Mouse (Mus musculus) c-Kit-positive CD71-positive TER-119-negative erythroid progenitor cells, embryonic 14.5 days (primary cell): ENCODE data around the gene Wdr82.
"Not testable (repeated sequence)": the region's sequence is repeated elsewhere in the genome, so short reads cannot be mapped to it uniquely, and the experiment has no call there.

Source experiments
- DNase-seq: peaks from one replicate; pipeline ENCODE4 v3.0.0-alpha.2; 2013; ENCODE audit warnings: low read depth

Wdr82 gene

DNA sequence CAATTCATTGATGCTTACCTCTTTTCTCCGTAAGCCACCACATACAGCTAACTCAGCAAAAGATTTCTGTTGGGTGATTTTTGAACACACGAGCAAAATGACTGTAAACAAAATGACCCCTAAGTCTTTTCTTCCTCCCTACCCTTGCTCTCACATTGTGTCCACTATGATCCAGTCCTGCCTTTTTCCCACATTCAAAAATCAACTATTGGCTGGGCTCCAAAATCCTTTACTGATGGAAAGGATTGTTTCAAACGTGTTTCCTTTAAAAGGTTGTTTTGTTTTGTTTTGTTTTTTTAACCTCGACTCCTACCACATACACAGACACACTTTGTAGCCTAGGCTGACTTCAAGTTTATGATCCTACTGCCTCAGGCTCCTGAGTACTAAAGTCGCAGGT lies 10.3 kb upstream of the Wdr82 start:
- DNase-seq = no peak

DNA sequence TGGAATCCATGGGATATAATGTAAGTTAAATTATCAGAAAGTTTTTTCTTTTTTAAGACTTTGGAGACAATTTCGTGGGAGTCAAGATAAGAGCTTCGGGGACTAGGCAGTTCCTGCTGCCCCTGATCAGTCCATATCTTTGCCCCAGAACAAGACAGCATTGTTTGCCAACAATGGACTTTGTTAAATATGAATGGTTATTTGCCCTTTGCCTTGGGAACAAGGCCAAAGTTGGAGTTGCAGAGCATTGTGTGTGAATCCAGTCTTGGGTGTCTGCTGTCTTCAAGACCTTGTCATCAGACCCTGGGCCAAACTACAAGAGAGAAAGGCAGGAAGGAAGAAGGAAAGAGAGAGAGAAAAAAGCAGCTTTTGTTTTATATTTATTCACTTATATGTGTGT lies 4.0 kb upstream of the Wdr82 start:
- DNase-seq = no peak

DNA sequence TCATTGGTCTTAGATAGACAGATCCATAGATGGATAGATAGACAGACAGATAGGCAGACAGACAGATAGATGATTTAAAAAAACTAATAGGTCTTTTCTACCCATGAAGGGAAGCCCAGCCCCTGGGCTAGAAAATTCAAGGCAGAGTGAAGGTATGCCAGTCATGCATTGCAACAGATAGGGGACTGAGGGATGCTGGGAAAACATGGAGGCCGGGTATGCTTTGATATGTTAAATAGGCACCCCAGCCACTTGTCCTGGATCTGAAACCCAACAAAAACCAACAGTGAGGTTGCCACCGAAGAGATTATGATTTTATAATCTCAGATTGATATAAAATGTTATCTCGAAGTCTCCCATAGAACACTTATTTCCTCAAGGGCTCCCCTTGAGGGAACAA lies 3.5 kb upstream of the Wdr82 start:
- no peak for DNase-seq

DNA sequence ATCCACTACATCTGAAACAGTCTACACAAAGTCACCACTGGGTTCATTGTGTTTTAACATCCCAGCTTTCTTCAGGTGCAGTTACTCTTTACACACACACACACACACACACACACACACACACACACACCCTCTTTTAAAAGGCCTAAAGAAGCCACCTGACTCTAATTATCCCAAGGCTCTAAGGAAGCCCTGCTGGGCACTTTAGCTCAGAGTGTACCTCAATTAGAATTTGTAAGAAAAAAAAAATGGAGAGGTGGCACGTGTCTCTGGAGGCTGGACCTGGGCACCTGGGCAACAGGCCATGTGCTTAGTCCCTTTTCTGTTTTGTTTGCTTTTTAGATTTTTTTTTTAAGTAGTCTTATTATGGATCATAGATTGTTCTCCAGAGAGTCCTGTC lies 3.0 kb upstream of the Wdr82 start:
- no peak for DNase-seq

DNA sequence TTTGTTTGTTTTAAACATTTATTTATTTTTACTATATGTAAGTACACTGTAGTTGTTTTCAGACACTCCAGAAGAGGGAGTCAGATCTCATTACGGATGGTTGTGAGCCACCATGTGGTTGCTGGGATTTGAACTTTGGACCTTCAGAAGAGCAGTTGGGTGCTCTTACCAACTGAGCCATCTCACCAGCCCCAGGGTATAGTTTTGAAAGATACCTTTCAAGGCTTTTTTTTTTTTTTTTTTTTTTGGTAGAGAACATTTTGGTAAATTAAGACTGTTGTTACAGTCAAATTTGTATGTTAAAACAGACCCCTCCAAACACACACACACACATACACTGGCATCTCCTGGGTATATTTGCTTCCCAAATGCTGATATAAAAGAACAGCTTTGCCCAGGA lies 1.7 kb upstream of the Wdr82 start:
- DNase-seq = not testable (repeated sequence)

DNA sequence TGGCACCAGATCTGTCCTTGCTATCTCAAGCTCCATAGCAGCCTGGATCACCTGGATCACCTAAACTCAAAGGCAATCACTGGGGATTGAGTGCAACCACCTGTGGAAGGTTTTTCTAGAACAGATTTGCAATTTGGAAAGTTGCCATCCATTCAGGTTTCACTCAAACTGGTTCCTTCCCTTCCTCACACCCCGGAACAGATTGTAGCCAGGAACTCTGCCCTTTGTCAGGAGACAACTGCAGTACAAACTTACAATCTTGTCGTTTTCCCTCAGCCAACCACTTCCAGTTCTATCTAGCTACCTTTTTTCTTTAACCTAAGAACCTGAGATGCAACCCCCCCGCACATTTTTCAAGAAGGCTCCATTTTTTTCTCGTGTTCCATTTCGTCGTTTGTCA lies 811 bp upstream of the Wdr82 start:
- DNase-seq = no peak

DNA sequence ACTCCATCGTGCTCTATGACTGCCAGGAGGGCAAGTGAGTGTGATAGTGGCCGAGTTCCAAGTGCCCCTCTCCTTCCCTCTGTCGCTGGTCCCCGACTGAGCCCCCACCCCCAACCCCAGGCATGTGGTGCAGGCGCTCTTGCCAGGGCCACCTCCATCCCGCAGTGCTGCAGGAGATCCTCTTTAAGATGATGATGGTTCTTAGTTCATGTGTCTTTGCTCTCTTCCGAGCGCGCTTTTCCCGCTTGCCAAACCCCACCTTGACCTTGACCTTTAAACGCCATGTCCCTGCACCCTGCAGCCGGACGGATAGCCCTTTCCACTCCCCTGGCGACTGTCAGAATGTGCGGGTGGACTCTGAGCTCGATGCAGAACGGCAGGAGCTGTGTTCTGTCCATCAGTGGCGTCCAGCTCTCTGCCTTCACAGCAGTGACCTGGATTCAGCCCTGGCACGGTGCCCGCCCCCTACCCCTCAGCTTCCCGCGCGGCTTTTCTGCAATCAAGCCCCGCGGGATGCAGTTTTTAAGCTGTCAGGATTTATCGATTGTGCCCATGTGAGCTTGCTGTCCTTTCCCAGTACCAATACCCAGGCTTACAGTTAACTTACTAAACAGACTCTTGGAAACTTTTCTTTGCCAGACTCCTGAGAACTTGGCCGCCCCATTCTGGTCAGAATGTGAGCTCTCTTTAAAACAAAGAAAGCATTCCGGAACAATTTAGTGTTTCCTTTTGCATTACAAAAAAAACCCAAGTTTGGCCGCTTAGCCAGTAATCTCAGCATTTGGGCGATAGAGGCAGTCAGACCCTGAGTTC lies 824 bp downstream of the Wdr82 start:
- no peak for DNase-seq

DNA sequence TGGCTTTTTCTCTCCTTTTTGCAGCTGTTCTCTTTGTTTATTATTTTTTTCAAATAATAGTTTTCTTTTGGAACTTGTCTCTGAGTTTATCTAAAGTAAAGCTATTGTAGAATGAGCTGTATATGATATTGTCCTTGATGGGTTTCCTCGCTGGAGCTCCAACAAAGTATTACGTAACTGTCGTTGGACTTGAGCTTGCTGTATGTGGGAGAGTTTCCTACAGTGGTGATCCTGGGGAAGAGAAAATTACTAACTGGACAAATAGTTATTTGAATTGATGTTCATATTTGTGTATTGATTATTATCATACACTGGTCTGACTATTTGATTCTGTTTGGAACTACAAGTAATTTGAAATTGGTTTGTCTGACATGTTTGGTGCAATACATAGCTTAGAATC lies 1.8 kb downstream of the Wdr82 start:
- no peak for DNase-seq

DNA sequence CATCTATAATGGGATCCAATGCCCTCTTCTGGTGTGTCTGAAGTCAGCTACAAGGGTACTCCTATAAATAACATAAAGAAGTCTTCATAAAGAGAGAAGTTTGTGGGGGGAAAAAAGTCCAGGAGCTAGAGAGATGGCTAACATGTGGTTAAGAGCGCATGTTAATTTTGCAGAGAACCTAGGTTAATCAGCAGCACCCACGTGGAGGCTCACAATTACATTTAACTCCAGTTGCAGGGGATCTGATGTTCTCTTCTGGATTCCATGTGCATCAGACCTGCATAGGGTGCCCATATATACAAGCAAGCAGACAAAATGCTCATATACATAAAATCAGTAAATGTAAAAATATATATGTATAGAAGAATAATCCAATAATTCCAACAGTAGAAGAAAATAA lies 2.6 kb downstream of the Wdr82 start:
- DNase-seq = no peak

DNA sequence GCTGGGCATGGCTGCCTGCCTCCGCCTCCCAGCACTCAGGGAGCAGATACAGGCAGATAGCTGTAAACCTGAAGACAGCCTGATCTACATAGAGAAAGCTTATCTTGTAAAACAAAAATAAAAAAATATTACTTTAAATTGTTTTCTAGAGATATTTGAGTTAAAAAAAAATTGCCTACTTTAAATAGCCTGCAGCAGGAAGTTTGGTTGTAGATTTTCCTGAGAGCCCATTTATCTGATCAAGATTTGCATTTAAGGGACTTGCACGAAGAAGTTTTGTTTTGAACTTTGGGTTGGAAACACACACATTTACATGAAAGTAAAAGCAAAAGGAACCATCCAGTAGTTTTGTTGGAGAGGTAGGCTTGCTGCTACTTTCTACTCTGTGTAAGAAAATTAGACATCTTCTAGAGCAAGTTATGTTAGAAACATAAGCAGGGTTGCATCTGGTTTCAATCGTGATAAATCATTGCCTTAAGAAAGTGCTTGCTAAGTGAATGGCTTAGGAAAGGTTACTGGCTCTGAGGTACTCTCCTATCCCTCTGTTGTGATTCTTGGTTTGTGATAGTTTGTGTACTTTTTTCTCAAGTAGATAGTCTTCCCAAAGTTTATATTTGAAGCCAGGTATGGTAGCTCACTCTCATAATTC lies 4.9 kb downstream of the Wdr82 start:
- no peak for DNase-seq

DNA sequence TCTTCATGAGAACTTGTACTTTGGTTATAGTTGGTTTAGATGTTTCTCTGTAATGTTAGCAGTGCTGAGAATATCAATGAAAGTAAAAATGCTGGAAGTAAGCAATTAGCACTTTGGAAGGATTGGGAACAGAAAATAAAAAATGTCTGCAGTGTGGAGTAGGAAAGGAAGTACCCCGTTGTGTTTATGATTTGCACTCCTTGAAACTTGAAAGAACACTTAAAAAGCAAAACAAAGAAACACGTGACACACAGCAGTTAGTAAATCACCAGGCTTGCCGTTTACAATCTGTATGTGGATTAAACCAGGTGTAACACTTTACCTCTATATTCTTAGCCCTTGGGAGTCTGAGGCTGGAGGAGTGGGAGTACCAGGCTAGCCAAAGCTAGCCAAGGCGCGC lies 6.0 kb downstream of the Wdr82 start:
- DNase-seq = no peak

DNA sequence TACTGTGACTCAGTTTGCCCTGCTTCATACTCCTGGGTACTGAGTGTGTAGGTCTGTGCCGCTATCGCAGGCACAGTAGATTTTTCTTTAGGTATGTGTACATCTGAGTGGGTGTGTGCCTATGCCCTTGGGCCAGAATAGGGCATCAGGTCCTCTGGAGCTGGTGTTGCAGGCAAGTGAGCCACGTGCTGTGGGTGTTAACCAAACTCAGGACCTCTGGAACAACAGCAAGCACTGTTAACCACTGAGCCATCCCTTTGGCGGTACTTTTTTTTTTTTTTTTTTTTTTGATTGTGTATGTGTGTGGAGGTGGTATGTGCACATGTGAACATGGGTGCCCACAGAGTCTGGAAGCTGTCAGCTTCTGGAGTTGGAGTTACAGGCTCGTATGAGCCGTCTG lies 7.1 kb downstream of the Wdr82 start:
- DNase-seq = no peak

DNA sequence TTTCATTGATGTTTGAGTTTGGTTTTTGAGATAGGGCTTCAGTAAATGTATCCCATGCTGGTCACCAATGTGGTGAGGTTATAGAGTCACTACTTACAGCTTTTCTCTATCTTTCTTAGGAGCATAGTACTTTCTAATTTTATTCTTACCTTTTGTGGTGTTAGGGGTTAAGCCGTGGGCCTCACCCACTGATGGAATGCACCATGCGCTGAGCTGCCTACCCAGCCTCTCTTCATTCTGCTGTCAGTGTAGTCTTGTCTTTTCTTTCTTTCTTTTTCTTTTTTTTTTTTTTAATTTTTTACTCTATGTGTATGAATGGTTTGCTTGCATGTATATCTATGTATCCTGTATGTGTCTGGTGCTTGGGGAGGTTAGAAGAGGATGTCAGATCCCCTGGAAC lies 8.7 kb downstream of the Wdr82 start:
- DNase-seq = no peak

DNA sequence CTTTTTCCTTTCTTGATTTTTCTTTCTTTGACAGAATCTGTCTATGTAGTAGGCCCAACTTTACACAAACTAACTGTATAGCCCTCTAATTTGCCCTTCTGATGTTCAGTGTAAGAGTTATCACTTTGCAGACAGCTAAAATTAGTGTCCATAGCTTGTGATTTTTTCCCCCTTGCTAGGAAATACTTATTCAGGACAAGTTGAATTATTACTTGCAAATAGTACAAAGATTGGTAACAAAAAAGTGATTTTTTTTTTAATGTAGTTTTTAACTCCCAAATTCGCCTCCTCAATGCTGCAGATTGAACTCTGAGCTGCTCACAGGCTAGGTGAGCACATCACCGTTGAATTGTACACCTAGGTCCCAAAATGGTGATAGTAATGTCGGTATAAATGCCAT lies 9.2 kb downstream of the Wdr82 start:
- DNase-seq = no peak

DNA sequence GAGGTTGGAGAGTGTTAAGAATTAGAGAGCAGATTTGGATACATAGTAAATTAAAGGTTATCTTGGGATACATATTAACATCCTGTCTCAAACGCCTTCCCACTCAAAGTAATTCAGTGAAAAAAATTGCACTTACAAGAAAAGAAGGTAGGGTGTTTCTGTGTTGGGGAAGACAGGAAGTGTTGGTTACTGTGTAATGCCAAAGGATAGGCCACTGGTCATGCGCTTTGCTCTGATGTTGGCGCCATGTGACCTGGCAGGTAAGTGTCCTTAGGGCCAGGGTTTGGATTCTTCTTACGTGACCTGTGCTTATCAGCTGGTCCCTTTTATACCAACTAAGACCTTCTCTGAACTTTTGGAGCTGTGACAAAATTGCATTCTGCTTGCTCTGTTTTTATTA lies 11.4 kb downstream of the Wdr82 start:
- DNase-seq = no peak

DNA sequence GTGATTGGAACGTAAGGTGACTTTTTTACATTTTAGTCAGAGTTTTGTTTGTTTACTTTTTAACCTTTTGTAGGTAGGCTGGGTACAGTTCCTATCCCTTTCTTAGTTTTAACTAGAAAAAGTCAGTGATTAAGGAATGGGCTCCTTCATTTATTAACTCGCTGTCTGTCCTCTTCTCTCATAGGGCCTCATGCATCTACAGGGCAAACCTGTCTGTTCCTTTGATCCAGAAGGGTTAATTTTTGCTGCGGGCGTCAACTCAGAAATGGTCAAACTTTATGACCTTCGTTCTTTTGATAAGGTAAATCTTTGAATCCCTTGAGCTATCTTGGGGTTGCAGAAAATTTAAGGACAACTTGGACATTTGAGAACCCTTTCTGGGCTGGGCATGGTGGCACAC lies 13.3 kb downstream of the Wdr82 start:
- no peak for DNase-seq

DNA sequence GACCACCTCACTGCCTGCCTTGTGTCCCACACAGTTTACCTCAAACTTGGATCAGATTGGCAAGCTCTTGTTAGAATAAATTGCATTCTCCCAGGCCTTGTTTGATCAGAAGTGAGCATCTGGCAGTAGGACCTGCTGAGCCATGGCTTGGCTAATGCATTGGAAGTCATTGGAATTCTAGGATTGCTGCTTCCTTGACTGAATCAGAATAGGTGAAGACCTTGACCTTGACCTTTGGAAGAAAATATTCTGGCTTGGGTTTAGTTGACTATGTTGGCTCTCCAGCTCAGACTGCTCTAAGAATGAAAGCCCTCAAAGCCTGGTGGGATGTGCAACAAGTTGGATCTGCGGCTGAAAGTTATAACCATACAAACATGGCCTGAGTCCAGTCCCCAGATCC lies 20.6 kb downstream of the Wdr82 start:
- DNase-seq = no peak

DNA sequence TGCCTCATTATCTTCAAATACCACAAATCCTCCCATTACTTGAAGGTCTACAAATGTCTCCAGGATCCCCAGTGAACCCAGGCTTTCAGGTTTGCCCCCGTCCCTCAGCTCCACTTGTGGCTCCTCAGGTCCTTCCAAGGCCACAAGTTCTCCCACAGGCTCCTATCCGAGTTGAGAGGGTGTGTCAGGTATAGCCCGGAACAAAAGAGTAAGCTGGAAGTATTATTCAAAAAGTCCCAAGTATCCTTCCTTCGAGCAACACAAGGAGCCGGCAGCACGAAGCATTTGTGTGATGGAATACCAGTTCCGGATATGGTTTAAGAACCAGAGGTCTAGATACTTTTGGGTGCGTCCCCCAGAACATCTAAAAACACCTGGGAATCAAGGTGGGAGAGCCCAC lies 21.3 kb downstream of the Wdr82 start:
- DNase-seq = no peak

DNA sequence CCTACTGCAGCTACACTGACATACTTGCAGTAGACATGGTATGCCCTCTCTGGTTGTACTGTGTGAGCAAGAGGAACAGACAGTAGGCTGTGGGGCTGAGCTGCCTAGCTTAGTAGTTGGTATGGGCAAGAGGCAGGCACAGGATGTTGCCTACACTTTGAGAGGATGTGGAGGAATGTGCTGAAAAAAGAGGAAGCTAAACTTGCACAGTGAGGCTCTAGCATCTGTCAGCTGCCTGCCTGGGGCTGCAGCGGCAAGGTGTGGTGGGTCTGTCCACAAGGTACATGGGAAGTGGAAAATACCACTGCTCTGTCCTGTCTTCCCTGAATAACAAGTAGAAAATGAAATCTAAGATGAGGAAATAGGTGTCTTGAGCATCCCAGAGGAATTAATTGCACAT lies 22.3 kb downstream of the Wdr82 start:
- DNase-seq = no peak

DNA sequence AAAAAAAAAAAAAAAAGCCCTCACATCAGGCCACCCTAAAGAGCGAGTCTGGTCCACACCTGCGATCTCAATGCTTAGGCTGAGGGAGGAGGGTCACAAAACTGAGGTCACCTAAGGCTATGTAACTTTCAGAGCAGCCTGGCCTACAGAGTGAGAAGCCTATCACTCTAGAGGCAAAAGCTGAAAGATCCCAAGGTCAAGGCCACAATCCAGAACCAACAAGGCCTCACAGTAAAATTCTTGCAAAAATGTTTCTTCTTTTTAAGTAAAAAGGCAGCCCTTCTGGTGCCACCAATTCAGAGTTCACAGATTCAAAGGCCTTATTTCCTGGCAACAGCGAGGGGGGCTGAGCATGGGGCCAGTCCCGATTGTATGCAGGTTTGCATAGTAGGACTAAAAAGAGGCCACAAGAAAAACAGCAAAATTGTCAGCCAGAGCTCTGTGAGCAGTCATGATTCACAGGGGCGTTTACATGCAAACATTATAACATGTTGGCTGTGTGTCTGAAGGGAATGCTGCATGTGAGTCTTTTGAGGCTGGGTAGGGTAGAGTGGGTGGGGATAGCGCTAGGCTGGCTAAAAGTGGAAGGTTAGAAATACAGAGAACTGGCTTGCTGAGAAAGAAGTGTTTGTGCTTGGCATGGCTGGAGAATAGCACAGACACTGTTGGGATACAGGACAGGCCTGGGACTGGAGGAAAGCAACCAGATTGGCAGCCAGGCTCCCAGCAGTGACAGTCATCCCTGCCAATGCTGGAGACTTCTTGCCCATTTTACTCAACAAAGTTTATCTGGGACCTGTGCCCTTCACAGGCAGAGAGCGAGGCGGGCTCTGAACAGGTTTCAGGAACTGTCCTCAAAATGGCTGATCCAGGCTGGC lies 23.4 kb downstream of the Wdr82 start:
- DNase-seq = no peak

DNA sequence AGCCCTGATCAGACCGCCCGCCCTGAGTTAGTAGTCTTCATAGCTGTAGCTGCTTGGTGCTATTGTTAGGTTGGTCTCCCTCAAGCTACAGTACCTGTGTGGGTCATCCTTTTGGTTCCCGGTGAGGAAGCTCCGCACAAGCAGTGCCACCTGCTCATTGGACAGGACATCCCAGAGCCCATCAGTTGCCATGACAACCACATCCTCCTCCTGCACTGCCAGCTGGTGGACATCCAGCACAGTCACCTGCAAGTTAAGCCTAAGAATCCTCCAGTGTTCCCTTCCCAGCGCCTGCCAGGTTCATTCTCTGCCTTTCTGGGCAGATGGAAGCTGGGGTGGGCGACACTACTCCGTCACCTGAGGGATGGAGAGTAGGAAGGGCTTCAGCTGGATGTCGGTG lies 25.0 kb downstream of the Wdr82 start:
- no peak for DNase-seq

DNA sequence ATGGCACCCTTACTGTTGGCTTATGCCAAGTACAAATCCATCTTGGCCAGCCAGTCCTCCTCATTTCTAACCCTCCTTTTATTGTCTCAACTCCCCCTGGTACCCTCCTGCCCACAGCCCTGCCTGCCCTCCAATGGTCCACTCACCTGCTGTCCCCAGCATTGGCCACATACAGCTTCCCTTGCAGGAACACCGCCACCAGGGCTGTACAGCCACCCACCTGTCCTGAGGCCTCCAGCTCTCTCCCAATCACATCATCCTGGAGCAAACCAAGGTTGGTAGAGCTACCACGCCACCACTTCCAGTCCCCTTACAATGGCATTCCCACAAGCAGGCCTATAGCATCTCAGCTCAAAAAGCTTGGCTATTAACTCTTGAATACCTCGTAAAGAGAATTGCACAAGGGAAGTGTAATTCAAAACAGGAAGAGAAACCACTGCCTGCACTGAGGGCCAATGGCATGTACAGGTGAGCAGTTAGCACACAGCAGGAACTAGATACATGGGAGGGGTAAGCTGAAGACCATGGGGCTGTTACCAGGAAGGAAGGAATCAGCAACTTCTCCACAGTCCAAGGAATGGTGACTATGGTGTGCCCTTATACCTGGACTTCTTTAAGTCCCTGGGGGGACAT lies 26.5 kb downstream of the Wdr82 start:
- DNase-seq = no peak

DNA sequence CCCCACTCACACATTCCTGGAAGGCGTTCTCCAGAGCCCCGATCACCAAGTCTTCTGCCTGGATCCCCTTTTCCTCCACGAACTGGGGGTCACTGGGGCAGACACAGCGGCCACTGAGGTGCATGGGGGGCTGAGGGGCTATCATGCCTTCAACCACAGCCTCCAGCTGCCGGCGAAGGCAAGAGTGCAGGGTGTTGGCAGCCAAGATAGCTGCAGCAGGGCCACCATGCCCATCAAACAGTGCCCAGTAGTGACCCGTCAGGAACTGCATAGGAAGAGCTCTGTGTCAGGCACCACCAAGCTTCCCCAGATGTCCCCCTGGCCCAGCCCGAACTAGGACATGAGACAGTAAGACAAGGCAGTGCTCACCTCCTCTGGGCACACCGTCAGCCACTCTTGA lies 27.0 kb downstream of the Wdr82 start:
- no peak for DNase-seq
